Mouse (Mus musculus) embryonic fibroblast, embryonic 13.5 days (primary cell): Measurements from ENCODE around the gene Cryl1.

Experiments used
- CTCF ChIP-seq: IDR thresholded peaks from 2 replicates; pipeline ENCODE4 v1.5.1; 2011; ENCODE audit warnings: mild to moderate bottlenecking, control low read depth, low read length, moderate library complexity, borderline replicate concordance; ENCODE audit not compliant: insufficient read depth
- POLR2A ChIP-seq: IDR thresholded peaks from 2 replicates; pipeline ENCODE4 v1.6.1; 2011; ENCODE audit warnings: low read depth, mild to moderate bottlenecking, control low read depth, low read length, moderate library complexity

- TF ChIP-seq CTCF (no peak), POLR2A (no peak)
Observed at GRCm38 (mm10) chr14:57424212-57424561, 25.9 kb upstream of the Cryl1 start.
